In genomic region chr6:31776841-31777240, GRCm38 (mm10) we compare ENCODE assay signal across 25 mouse cellular contexts.
DNase-seq lines count a peak whose midpoint lies in the region; ATAC-seq and TF ChIP-seq lines count a peak whose summit lies in the region.
"Had no signal": no experiment of that assay in that cellular context is flagged by ENCODE, and none has a peak within 500 bp of the region (broad histone marks: within the 10 kb centered on the region; RNA-seq: fewer than 3 reads in every experiment).

No protein-coding gene starts in this region.

- DNase-seq in midbrain, embryonic 11.5 days (ENCODE audit: low spot score, missing footprints): peak; percentile 75
- DNase-seq in midbrain, embryonic 14.5 days: no peak
- peak; percentile 7 for DNase-seq in ES-CJ7 (ENCODE audit: low read depth, low spot score)
- DNase-seq in ES-E14 (ENCODE audit: low read depth, low spot score): peak; percentile 12
- peak; percentile 27 for DNase-seq in brain, embryonic 14.5 days (ENCODE audit: low read depth)
- no peak for DNase-seq in right cerebral cortex, adult 2 months (ENCODE audit: low spot score in 2 of 2)
- no peak for DNase-seq in thymus, postnatal 4 days
- DNase-seq in adipocyte (ENCODE audit: low spot score): no peak
- DNase-seq: adrenal gland, adult 2 months; adrenal gland, postnatal 10 days; adrenal gland, postnatal 25 days; cerebellum, adult 11-12 months; cerebellum, adult 2 months; cerebellum, adult 9-10 months; cerebellum, postnatal 10 days; cerebellum, postnatal 36 days; embryo, embryonic 11 days had no signal

- no peak overlapping the region for H3K4me2 ChIP-seq in midbrain, embryonic 11.5 days
- no peak overlapping the region for H3K4me2 ChIP-seq in midbrain, embryonic 14.5 days (ENCODE audit: low read length)
- H3K4me2 ChIP-seq: embryonic facial prominence, embryonic 13.5 days; embryonic facial prominence, embryonic 15.5 days; forebrain, embryonic 12.5 days had no signal

- in situ Hi-C loops in ES-E14 (cut with MboI; ENCODE audit: low sequenced_read_pairs in 2 of 2, unreplicated experiment in 2 of 2): no loop called here

- no peak for TF ChIP-seq CTCF in brain, embryonic 14.5 days (IDR thresholded peaks at IDR 0.05; ENCODE audit: borderline replicate concordance, extremely low read depth, insufficient read depth, insufficient read length)

- TF ChIP-seq POLR2A in brain, embryonic 14.5 days (IDR thresholded peaks at IDR 0.05; ENCODE audit: borderline replicate concordance, extremely low read depth, insufficient read depth, insufficient read length, poor library complexity, severe bottlenecking): no peak

- no peak overlapping the region for H3K27ac ChIP-seq in midbrain, embryonic 11.5 days (ENCODE audit: low read depth, low read length)
- no peak overlapping the region for H3K27ac ChIP-seq in midbrain, embryonic 14.5 days (replicated peaks; ENCODE audit: low read depth, low read length)
- no peak overlapping the region for H3K27ac ChIP-seq in ES-E14 (ENCODE audit: insufficient read depth, low read depth, low read length, poor library complexity, severe bottlenecking)
- H3K27ac ChIP-seq: embryonic facial prominence, embryonic 13.5 days; embryonic facial prominence, embryonic 15.5 days; forebrain, embryonic 10.5 days; forebrain, embryonic 12.5 days had no signal

- no peaks in the 10 kb centered on the region for H3K36me3 ChIP-seq in midbrain, embryonic 11.5 days (ENCODE audit: control insufficient read depth, insufficient read depth, low read length)
- H3K36me3 ChIP-seq in midbrain, embryonic 14.5 days (ENCODE audit: control insufficient read depth, insufficient read depth, low read length): no peaks in the 10 kb centered on the region
- H3K36me3 ChIP-seq in ES-E14 (ENCODE audit: control insufficient read depth, insufficient read depth, low read length, poor library complexity, severe bottlenecking): no peaks in the 10 kb centered on the region
- H3K36me3 ChIP-seq: embryonic facial prominence, embryonic 13.5 days; embryonic facial prominence, embryonic 15.5 days; forebrain, embryonic 10.5 days; forebrain, embryonic 12.5 days had no signal

- 69% methylated on average over 3 of the region's 3 CpGs for WGBS in midbrain, embryonic 11.5 days
- WGBS in midbrain, embryonic 14.5 days: 63% methylated on average over 3 of the region's 3 CpGs

- ATAC-seq in midbrain, embryonic 11.5 days (ENCODE audit: low FRiP score): no peak
- no peak for ATAC-seq in midbrain, embryonic 14.5 days (ENCODE audit: low FRiP score, low TSS enrichment)
- ATAC-seq: activated CD4-positive, CD25-positive, alpha-beta regulatory T cell, adult 4 months; forebrain, embryonic 14.5 days; forebrain, embryonic 16.5 days had no signal

- no peaks in the 10 kb centered on the region for H3K27me3 ChIP-seq in midbrain, embryonic 11.5 days (ENCODE audit: control insufficient read depth, insufficient read depth, low read length)
- H3K27me3 ChIP-seq in midbrain, embryonic 14.5 days (ENCODE audit: control insufficient read depth, insufficient read depth, low read length): no peaks in the 10 kb centered on the region
- H3K27me3 ChIP-seq: embryonic facial prominence, embryonic 13.5 days; embryonic facial prominence, embryonic 15.5 days; forebrain, embryonic 12.5 days had no signal

- no peaks in the 10 kb centered on the region for H3K4me1 ChIP-seq in midbrain, embryonic 11.5 days (ENCODE audit: control insufficient read depth, insufficient read depth, low read length)
- no peaks in the 10 kb centered on the region for H3K4me1 ChIP-seq in midbrain, embryonic 14.5 days (ENCODE audit: control insufficient read depth, insufficient read depth, low read length)
- no peaks in the 10 kb centered on the region for H3K4me1 ChIP-seq in ES-E14 (ENCODE audit: control insufficient read depth in 2 of 2, insufficient read depth in 2 of 2, low read length in 2 of 2, poor library complexity in 1 of 2)
- H3K4me1 ChIP-seq: embryonic facial prominence, embryonic 13.5 days; embryonic facial prominence, embryonic 15.5 days; forebrain, embryonic 10.5 days; forebrain, embryonic 12.5 days had no signal

- no peak overlapping the region for H3K9ac ChIP-seq in midbrain, embryonic 11.5 days (ENCODE audit: low read length)
- no peak overlapping the region for H3K9ac ChIP-seq in midbrain, embryonic 14.5 days (replicated peaks; ENCODE audit: low read length)
- H3K9ac ChIP-seq in ES-E14 (ENCODE audit: insufficient read depth, low read depth, low read length, poor library complexity, severe bottlenecking): no peak overlapping the region
- H3K9ac ChIP-seq: embryonic facial prominence, embryonic 13.5 days; embryonic facial prominence, embryonic 15.5 days; forebrain, embryonic 12.5 days had no signal

- no peak overlapping the region for H3K4me3 ChIP-seq in midbrain, embryonic 11.5 days (ENCODE audit: low read depth, low read length)
- no peak overlapping the region for H3K4me3 ChIP-seq in midbrain, embryonic 14.5 days (replicated peaks; ENCODE audit: low read depth, low read length)
- no peak overlapping the region for H3K4me3 ChIP-seq in ES-E14 (ENCODE audit: insufficient read depth in 1 of 2, low read depth in 1 of 2, low read length in 2 of 2, poor library complexity in 1 of 2, severe bottlenecking in 1 of 2)
- H3K4me3 ChIP-seq: embryonic facial prominence, embryonic 13.5 days; embryonic facial prominence, embryonic 15.5 days; erythroblast, embryonic 14.5 days; forebrain, embryonic 10.5 days; forebrain, embryonic 12.5 days had no signal

- H3K9me3 ChIP-seq in midbrain, embryonic 11.5 days (ENCODE audit: control insufficient read depth, low read length): no peaks in the 10 kb centered on the region
- no peaks in the 10 kb centered on the region for H3K9me3 ChIP-seq in midbrain, embryonic 14.5 days (ENCODE audit: control insufficient read depth, low read length)
- no peaks in the 10 kb centered on the region for H3K9me3 ChIP-seq in ES-E14 (ENCODE audit: control insufficient read depth, insufficient read depth, low read depth, low read length)
- H3K9me3 ChIP-seq: embryonic facial prominence, embryonic 13.5 days; embryonic facial prominence, embryonic 15.5 days; forebrain, embryonic 12.5 days had no signal

TF ChIP-seq in ES-E14, 5 proteins besides CTCF, POLR2A, EP300 and RAD21:
- TF ChIP-seq ZC3H11A (IDR thresholded peaks at IDR 0.05; ENCODE audit: borderline replicate concordance, low read depth, low read length) (no peak), CHD2 (IDR thresholded peaks at IDR 0.05; ENCODE audit: low read depth, low read length) (no peak), HCFC1 (IDR thresholded peaks at IDR 0.05; ENCODE audit: borderline replicate concordance, insufficient read depth, low read length) (no peak), MAFK (IDR thresholded peaks at IDR 0.05; ENCODE audit: insufficient read depth, low read depth, low read length) (no peak), ZNF384 (IDR thresholded peaks at IDR 0.05; ENCODE audit: low read depth, low read length) (no peak)

Comparison
In these comparisons a context has a peak if more than half of its experiments do, and no peak if none do; other contexts are left out.
1. DNase-seq: peak in midbrain, embryonic 11.5 days (single experiment), ES-CJ7 (single experiment), ES-E14 (single experiment) and brain, embryonic 14.5 days (single experiment); none in midbrain, embryonic 14.5 days (single experiment), right cerebral cortex, adult 2 months (0 of 2), thymus, postnatal 4 days (single experiment) and adipocyte (single experiment).